Mouse (Mus musculus): Measurements from ENCODE around the gene Sytl2. TPM values are rescaled to one million over a fixed set of nuclear protein-coding genes. Genes with fewer than 3 reads are reported as not detected.

Gene Sytl2
- total RNA-seq, 2 experiments from 2014 or later = 22.8 to 23.5 TPM

GRCm38 (mm10) chr7:90456845-90457468 is 154.9 kb downstream of the Sytl2 start, which contains the start of gene Tmem126a:
TSS of gene Tmem126a (minus strand) at chr7:90457229.
- DNase-seq = peak; percentile 92
- intact Hi-C loops (cut with DNase I) = no loop called here

GRCm38 (mm10) chr7:90457517-90457916 is 155.5 kb downstream of the Sytl2 start:
- intact Hi-C loops (cut with DNase I) = no loop called here
- no peak for DNase-seq

Other genes with a start within 250 kb of the Sytl2 start
- 100 to 1,000 TPM; 250 to 257 TPM for gene Picalm, start 172.0 kb upstream of the Sytl2 start, total RNA-seq (2021)
- not detected for gene Ccdc83, start 36.5 kb upstream of the Sytl2 start, total RNA-seq (2021)
- under 1 TPM; 0.54 to 0.77 TPM for gene Ccdc89, start 124.3 kb downstream of the Sytl2 start, total RNA-seq (2021)
- 10 to 100 TPM; 81.0 to 85.7 TPM for gene Crebzf, start 140.5 kb downstream of the Sytl2 start, total RNA-seq (2021)
- gene Tmem126a, start 155.0 kb downstream of the Sytl2 start, total RNA-seq (2021) = 10 to 100 TPM; 43.1 to 45.4 TPM
- 10 to 100 TPM; 13.4 TPM for gene Tmem126b, start 173.7 kb downstream of the Sytl2 start, total RNA-seq (2021)
- gene Dlg2, start 174.4 kb downstream of the Sytl2 start, total RNA-seq (2021) = 100 to 1,000 TPM; 316 to 332 TPM

All from left cerebral cortex, postnatal 4 days (tissue).